Mouse (Mus musculus) embryo, embryonic 10 days (tissue): ENCODE results near the gene Gsap.
"Not testable (repeated sequence)": the region's sequence is repeated elsewhere in the genome, so short reads cannot be mapped to it uniquely, and the experiment has no call there.

Experiments
- DNase-seq: peaks from one replicate; pipeline ENCODE4 v3.0.0-alpha.2; 2015; ENCODE audit warnings: low spot score

Gsap gene

GRCm38 (mm10) chr5:21183046-21183445 lies 3.0 kb upstream of the Gsap start:
- not testable (repeated sequence) for DNase-seq

- DNase-seq: no peak
These were observed 766 bp downstream of the Gsap start for GRCm38 (mm10) chr5:21186821-21187220.

GRCm38 (mm10) chr5:21188435-21188834 lies 2.4 kb downstream of the Gsap start:
- DNase-seq: no peak

DNA sequence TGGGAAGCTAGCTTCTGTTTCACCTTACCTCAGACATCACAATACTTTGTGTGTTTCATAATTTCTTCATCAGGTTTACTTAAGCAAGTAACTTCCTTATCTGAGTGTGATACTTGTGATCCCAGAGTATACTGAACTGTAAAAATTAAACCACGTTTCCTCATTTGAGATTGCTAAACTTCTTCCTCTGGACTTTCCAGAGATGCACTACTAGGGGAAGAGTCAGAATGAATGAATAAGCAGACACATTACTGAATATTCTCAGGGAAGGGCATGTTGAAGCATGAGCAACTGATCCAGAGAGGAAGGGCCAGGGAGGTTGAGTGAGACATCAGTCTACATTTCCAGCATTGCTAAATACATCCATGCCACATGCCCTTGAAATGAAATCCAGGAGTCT lies 3.0 kb downstream of the Gsap start:
- DNase-seq: no peak

DNA sequence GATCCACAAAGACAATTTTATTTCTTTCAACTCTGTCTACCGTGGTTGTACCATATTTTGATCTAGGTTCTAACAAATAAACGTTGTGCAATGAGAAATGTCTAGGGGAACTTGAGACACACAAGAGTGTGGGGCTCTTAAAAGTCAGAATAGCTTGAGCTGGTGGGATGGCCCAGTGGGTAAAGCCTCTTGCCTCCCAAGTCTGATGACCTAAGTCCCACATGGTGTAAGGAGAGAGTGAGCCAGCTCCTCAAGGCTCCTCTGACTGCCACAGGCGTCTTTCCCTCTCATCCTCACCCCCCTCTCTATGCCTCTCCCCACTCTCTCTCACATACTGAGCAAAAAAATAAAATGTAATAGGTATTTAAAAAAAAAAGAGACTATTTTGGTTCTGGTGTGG lies 3.4 kb downstream of the Gsap start:
- DNase-seq: no peak

DNA sequence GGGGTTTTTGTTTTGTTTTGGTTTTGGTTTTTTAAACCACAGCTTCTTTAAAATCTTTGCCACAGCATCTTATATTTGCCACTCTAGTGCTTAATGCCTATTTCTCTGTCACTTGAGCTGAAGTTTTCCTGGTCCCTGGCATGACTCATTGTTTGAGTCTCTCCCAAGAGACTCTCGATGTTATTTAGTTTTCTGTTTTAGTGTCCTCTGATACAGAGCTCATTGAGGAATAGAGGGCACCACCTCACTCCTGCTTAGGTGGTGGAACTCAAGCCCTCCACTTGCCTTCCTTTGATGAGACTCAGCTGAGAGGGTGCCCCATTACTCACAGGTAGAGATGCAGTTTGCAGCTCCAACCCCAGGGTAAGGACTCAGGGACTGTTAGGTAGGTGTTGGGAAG lies 17.4 kb downstream of the Gsap start:
- DNase-seq: no peak

DNA sequence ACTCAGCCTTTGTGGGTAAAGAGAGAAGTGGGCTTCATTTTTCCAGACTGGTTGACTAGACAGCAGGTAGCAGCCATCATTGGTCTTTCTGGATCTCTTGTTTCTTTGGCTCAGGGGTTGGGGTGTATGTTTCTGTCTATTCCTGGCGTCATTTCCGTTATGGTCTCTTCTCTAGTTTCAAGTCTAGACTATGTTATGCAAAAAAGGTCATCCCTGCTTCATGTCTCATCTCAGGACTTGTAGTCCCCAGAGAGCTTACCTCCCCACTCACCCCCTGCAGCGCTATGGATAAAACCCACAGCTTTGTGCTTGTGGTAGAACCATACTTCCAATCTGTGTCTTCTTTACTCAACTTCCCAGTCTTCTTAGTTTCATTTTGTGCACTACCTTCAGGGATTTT lies 18.1 kb downstream of the Gsap start:
- no peak for DNase-seq

DNA sequence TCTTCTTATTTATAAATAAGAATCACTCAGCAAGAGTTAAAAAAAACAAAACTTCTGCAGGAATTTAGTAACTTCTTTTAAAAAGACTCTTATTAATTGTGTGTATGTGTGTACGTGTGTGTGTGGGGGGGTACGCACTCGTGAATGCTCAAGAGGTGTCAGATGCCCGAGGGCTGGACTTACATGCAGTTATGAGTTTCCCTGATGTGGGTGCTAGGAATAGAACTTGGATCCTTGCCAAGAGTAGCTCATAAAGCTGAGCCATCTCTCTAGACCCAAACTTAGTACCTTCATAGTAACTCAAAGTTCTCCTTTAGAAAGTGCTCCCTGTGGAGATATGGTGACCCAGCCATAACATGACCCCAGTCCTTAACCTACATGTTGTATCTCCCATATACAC lies 20.0 kb downstream of the Gsap start:
- no peak for DNase-seq

- DNase-seq: no peak
These were observed 25.4 kb downstream of the Gsap start for GRCm38 (mm10) chr5:21211406-21211805.

DNA sequence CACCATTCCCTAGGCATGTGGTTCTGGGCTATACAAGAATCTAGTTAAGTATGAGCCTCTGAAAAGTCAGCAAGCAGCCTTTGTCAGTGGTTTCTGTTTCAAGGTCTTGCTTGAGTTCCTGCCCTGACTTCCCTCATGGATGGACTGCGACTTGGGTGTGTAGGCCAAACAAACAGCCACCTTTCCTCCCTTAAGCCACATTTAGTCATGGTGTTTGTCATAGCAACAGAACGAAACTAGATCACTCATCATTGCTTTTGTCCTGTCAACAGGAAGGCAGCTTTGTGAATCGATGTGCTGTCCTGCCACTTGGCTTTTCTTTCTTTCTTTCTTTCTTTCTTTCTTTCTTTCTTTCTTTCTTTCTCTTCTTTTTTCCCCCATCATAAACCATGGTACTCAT lies 26.9 kb downstream of the Gsap start:
- DNase-seq: no peak

DNA sequence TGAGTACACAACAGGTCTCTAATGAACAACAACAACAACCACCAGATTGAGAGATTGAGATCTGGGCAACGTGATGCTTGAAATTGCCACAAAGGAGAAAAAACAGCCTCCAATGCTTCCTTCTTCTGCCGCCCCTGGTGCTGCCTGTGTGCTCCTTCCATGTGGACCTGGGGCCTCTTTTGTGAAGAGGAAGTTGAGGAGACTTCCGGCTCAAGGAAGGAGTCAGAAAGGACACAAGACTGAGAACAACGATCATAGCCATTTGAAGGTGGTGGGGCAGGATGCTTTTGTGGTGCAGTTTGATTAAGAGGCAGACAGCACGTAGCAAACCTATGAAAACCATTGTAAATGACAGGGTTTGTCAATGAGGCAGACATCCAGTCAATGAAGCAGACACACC lies 27.7 kb downstream of the Gsap start:
- DNase-seq: no peak

- DNase-seq: no peak
These were observed 31.6 kb downstream of the Gsap start for GRCm38 (mm10) chr5:21217453-21218294.

GRCm38 (mm10) chr5:21232876-21233275 lies 46.8 kb downstream of the Gsap start:
- DNase-seq: no peak

DNA sequence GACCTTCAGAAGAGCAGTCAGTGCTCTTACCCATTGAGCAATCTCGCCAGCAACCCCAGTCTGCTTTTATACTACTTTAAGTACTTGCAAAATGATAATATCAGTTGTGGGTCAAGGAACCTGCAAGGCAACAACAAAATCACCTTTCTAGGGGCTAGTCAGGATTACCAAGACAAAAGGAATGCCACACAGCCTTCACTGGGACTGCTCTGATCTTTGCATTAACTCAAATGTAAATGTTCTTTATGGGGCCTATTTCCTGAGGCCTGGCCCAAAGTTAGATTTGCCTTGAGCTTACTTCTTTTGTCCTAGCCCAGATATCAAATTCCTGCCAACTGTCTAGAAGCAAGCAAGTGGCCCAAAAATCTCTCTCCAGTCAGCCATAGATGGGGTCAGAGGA lies 58.5 kb downstream of the Gsap start:
- no peak for DNase-seq

DNA sequence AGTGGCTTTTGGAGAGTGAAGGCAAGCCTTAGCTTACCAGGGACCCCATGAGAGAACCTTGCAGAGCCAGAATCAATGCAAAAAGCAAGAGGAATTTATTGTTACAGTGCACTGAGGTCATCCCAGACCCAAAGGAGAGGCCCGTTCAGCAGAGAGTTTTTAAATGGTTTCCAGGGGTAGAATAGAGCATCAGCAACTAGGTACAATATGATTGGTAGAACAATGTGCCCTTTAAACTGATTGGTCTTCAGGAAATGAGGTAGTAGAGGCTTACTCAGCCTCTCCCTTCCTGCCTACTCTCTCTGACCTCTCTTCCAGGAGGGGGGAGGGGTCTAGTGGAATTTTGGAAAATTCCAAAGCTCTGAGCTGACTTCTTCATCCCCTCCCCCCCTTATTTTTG lies 59.2 kb downstream of the Gsap start:
- no peak for DNase-seq

- peak; percentile 23 for DNase-seq
These were observed 60.7 kb downstream of the Gsap start for GRCm38 (mm10) chr5:21246794-21247193.

GRCm38 (mm10) chr5:21247916-21248315 lies 61.9 kb downstream of the Gsap start:
- DNase-seq: no peak

GRCm38 (mm10) chr5:21248834-21249233 lies 62.8 kb downstream of the Gsap start:
- no peak for DNase-seq

GRCm38 (mm10) chr5:21254731-21255525 lies 68.9 kb downstream of the Gsap start:
- no peak for DNase-seq

- DNase-seq: no peak
These were observed 69.6 kb downstream of the Gsap start for GRCm38 (mm10) chr5:21255551-21256132.

GRCm38 (mm10) chr5:21257126-21257525 lies 71.1 kb downstream of the Gsap start:
- no peak for DNase-seq

- peak; percentile 29 for DNase-seq
These were observed 71.8 kb downstream of the Gsap start for GRCm38 (mm10) chr5:21257806-21258205.

DNA sequence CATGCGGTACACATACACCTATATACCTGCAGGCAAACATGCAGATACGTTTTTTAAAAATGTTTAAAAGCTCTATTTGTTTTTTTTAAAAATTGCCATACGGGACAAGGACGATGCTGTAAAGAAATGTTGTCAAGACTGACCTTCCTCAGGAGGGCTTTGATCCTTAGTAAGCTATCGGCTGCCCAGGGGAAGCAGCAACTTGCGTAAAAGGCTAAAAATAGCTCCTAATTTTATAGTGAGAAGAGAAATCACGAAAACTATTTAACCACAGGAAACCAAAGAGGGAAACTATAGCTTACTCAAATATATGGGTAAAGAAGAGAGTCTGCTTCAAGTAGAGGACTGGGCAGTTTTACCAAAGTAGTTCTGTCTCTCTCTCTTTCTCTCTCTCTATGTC lies 74.7 kb downstream of the Gsap start:
- DNase-seq: no peak
